Mouse (Mus musculus) intestine, postnatal 0 days (tissue): ENCODE results near the gene Rnf8. TPM values are rescaled to one million over a fixed set of nuclear protein-coding genes. Genes with fewer than 3 reads are reported as not detected.
"Not testable (repeated sequence)": the region's sequence is repeated elsewhere in the genome, so short reads cannot be mapped to it uniquely, and the experiment has no call there.

ENCODE experiments used
- ATAC-seq: fragments of 200-750 bp; cut with Nextera tagmentation; 2 replicates; pipeline ENCODE4 v1.8.0; 2017; ENCODE audit warnings: mild to moderate bottlenecking, moderate TSS enrichment, moderate library complexity
- H3K27ac ChIP-seq: fragments of 300-500 bp; sonication (generic); 2 replicates; pipeline ENCODE4 v1.5.1; 2014; ENCODE audit warnings: mild to moderate bottlenecking, low read depth, low read length, moderate library complexity
- H3K27me3 ChIP-seq: fragments of 300-500 bp; sonication (generic); replicated peaks from 2 replicates; pipeline ENCODE4 v1.6.1; 2014; ENCODE audit warnings: low read length, mixed read lengths; ENCODE audit not compliant: control insufficient read depth, insufficient read depth
- H3K36me3 ChIP-seq: fragments of 300-500 bp; sonication (generic); 2 replicates; pipeline ENCODE4 v1.6.1; 2014; ENCODE audit warnings: mild to moderate bottlenecking, moderate library complexity; ENCODE audit not compliant: control insufficient read depth, insufficient read depth
- H3K4me1 ChIP-seq: fragments of 300-500 bp; sonication (generic); replicated peaks from 2 replicates; pipeline ENCODE4 v1.6.1; 2014; ENCODE audit warnings: antibody characterized with exemption, low read length, mixed read lengths; ENCODE audit not compliant: control insufficient read depth, insufficient read depth
- H3K4me2 ChIP-seq: fragments of 300-500 bp; sonication (generic); replicated peaks from 2 replicates; pipeline ENCODE4 v1.6.1; 2014; ENCODE audit warnings: low read depth, mild to moderate bottlenecking, moderate library complexity
- H3K4me3 ChIP-seq: fragments of 300-500 bp; sonication (generic); 2 replicates; pipeline ENCODE4 v1.5.1; 2014; ENCODE audit warnings: low read depth, low read length
- H3K9ac ChIP-seq: fragments of 300-500 bp; sonication (generic); 2 replicates; pipeline ENCODE4 v1.6.1; 2014; ENCODE audit warnings: mild to moderate bottlenecking, low read depth, low read length
- H3K9me3 ChIP-seq: fragments of 300-500 bp; sonication (generic); 2 replicates; pipeline ENCODE4 v1.6.1; 2016; ENCODE audit warnings: mixed run types; ENCODE audit not compliant: control insufficient read depth
- CTCF ChIP-seq: sonication (generic); IDR thresholded peaks from 2 replicates; pipeline ENCODE4 v1.5.1; 2016; ENCODE audit warnings: low read depth, mild to moderate bottlenecking, control low read depth, antibody characterized with exemption, moderate library complexity
- WGBS: fragments of 180-500 bp; shearing (Covaris S2); extraction: QIAGEN DNeasy Blood & Tissue Kit; methylation state at CpG from one replicate; pipeline ENCODE4 v1.1.7; 2014; 5-methylcytosine and 5-hydroxymethylcytosine counted together
- polyA plus RNA-seq: library from polyadenylated mRNA; unstranded; fragments of >200 nt; fragmentation: Nextera tagmentation; extraction: Ambion mirVana; gene quantifications from 2 replicates; pipeline ENCODE4 v1.2.1, GENCODE M21; 2015

Gene Rnf8
- polyA plus RNA-seq, 1 experiment from 2014 or later: 26.7 TPM

DNA sequence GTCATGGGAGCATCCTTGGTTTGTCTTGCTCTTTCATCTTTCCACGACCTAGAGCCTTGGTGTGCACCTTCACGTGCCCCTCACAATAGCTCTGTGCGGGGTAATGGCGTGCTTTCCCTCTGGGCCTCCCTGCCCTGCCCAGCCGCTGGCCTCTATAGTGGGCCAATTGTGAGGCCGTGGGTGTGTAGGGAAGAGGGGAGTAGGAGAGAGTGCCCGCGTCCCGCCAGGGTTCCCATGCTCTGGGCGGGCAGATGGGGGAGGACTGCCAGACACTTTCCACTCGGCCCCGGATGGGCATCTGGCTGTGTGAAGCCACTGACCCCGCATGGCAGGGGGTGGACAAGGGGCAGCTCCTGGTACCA lies 17.8 kb upstream of the Rnf8 start:
- H3K4me1 ChIP-seq: 0 out of 2 replicates have a peak, but pooled peaks cover 2% of the 10 kb centered on the region
- ATAC-seq: no peak

DNA sequence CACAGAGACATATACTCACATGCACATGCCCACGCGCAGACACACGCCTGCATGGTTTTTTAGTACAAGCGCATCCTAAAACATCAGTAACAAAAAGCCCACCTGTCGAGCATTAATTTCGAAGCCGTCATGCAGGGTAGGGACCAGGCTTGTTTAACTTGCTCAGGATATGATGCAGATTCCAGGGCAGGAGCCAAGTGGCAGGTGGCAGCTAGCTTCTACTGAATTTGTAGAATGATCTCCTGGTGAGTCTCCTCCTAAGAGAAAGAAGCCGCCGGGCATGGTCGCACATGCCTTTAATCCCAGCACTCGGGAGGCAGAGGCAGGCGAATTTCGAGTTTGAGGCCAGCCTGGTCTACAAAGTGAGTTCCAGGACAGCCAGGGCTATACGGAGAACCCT lies 15.5 kb upstream of the Rnf8 start:
- H3K4me2 ChIP-seq: no peak overlapping the region
- H3K4me3 ChIP-seq: no peak overlapping the region
- no peaks in the 10 kb centered on the region for H3K27me3 ChIP-seq
- H3K9ac ChIP-seq: no peak overlapping the region
- no peaks in the 10 kb centered on the region for H3K9me3 ChIP-seq
- H3K27ac ChIP-seq: no peak overlapping the region
- no peak for ATAC-seq
- TF ChIP-seq CTCF: no peak
- 96% methylated on average over 14 of the region's 14 CpGs for WGBS
- peaks cover 43% of the 10 kb centered on the region for H3K36me3 ChIP-seq
- 0 out of 2 replicates have a peak, but pooled peaks cover 2% of the 10 kb centered on the region for H3K4me1 ChIP-seq

More for the DNA sequence above, 17.8 kb upstream of the Rnf8 start:
- H3K4me2 ChIP-seq: peak overlapping the region; percentile 9; the same call in 1 of the 2 replicates
- no peak overlapping the region for H3K4me3 ChIP-seq
- H3K27me3 ChIP-seq: no peaks in the 10 kb centered on the region
- no peak overlapping the region for H3K27ac ChIP-seq
- TF ChIP-seq CTCF: no peak
- H3K9ac ChIP-seq: no peak overlapping the region
- H3K36me3 ChIP-seq: peaks cover 39% of the 10 kb centered on the region
- 78% methylated on average over 13 of the region's 13 CpGs for WGBS
- H3K9me3 ChIP-seq: no peaks in the 10 kb centered on the region

GRCm38 (mm10) chr17:29599537-29599936 lies 15.1 kb upstream of the Rnf8 start:
- no peak overlapping the region for H3K4me2 ChIP-seq
- no peak for TF ChIP-seq CTCF
- H3K4me1 ChIP-seq: 0 out of 2 replicates have a peak, but pooled peaks cover 2% of the 10 kb centered on the region
- H3K4me3 ChIP-seq: no peak overlapping the region
- no peaks in the 10 kb centered on the region for H3K9me3 ChIP-seq
- H3K27ac ChIP-seq: no peak overlapping the region
- 64% methylated on average over 8 of the region's 8 CpGs for WGBS
- H3K9ac ChIP-seq: no peak overlapping the region
- ATAC-seq: peak; percentile 41
- no peaks in the 10 kb centered on the region for H3K27me3 ChIP-seq
- peaks cover 40% of the 10 kb centered on the region for H3K36me3 ChIP-seq

DNA sequence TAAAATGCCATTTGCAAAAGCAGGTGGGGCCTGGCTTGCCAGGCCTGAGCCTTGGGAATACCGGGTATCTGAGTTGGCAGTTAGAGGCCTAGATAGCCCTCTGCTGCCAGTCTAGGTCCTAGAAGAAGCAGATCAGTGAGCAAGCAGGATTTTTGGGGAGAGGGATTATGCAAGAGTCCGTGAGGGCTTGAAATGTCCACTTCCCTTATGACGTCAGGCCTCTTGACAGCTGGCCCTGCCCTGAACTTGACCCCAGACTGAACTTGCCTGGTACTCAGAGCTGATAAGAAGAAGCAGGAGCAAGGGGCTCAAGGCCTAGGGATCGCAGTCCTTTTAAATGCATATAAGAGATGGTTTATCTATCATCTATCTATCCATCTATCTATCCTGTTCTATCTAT lies 13.2 kb upstream of the Rnf8 start:
- H3K9ac ChIP-seq: no peak overlapping the region
- 0 out of 2 replicates have a peak, but pooled peaks cover 2% of the 10 kb centered on the region for H3K4me1 ChIP-seq
- peaks cover 35% of the 10 kb centered on the region; the same call in 1 of the 2 replicates for H3K36me3 ChIP-seq
- no peak for ATAC-seq
- H3K4me3 ChIP-seq: no peak overlapping the region
- H3K9me3 ChIP-seq: no peaks in the 10 kb centered on the region
- no peak overlapping the region for H3K27ac ChIP-seq
- H3K4me2 ChIP-seq: no peak overlapping the region
- no peak for TF ChIP-seq CTCF
- 48% methylated on average over 4 of the region's 4 CpGs for WGBS
- H3K27me3 ChIP-seq: no peaks in the 10 kb centered on the region

GRCm38 (mm10) chr17:29603283-29603682 lies 11.3 kb upstream of the Rnf8 start:
- peak; percentile 94 for TF ChIP-seq CTCF
- Histone ChIP-seq H3K27ac (no peak overlapping the region), H3K9ac (no peak overlapping the region), H3K4me3 (no peak overlapping the region), H3K36me3 (peaks cover 37% of the 10 kb centered on the region; the same call in 1 of the 2 replicates), H3K9me3 (no peaks in the 10 kb centered on the region), H3K4me2 (no peak overlapping the region), H3K4me1 (no peaks in the 10 kb centered on the region), H3K27me3 (no peaks in the 10 kb centered on the region)
- WGBS: 19% methylated on average over 6 of the region's 6 CpGs
- no peak; the same call in 1 of the 2 replicates for ATAC-seq

DNA sequence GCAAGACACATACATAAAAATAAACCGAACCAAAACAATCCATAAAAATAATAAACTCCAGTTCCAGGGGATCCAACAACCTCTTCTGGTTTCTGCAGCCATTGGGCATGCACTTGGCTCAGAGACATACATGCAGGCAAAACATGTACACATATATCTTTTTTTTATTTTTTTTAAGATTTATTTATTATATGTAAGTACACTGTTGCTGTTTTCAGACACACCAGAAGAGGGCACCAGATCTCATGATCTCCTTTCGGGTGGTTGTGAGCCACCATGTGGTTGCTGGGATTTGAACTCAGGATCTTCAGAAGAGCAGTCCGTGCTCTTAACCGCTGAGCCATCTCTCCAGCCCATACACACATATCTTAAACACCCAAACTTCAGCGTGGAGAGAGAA lies 1.1 kb upstream of the Rnf8 start:
- not testable (repeated sequence) for H3K4me2 ChIP-seq, H3K4me3 ChIP-seq, H3K9ac ChIP-seq, H3K36me3 ChIP-seq, H3K9me3 ChIP-seq, H3K4me1 ChIP-seq, ATAC-seq, H3K27me3 ChIP-seq, H3K27ac ChIP-seq
- 82% methylated on average over 5 of the region's 5 CpGs for WGBS
- TF ChIP-seq CTCF: peak; percentile 21; the same call in 1 of the 2 replicates
